Mouse (Mus musculus) thymus, adult 2 months (tissue): ENCODE measurements around the gene Ntn4.

Experiments used
- CTCF ChIP-seq: fragments of 200-500 bp; IDR thresholded peaks from 2 replicates; pipeline ENCODE4 v1.5.1; 2012; ENCODE audit warnings: mild to moderate bottlenecking, control low read depth, low read length, moderate library complexity, borderline replicate concordance; ENCODE audit not compliant: control insufficient read depth, poor library complexity, insufficient read depth; ENCODE audit errors: extremely low read depth
- POLR2A ChIP-seq: fragments of 200-500 bp; IDR thresholded peaks from 2 replicates; pipeline ENCODE4 v1.6.1; 2012; ENCODE audit warnings: mild to moderate bottlenecking, low read length, control low read depth, moderate library complexity; ENCODE audit not compliant: control insufficient read depth, poor library complexity, insufficient read depth; ENCODE audit errors: extremely low read depth

GRCm38 (mm10) chr10:93640521-93640952, at the start of gene Ntn4:
- TF ChIP-seq POLR2A: no peak
- TF ChIP-seq CTCF: no peak
